Mouse (Mus musculus) left cerebral cortex, postnatal 36 days (tissue): ENCODE measurements around the gene Gm13698. TPM values are rescaled to one million over a fixed set of nuclear protein-coding genes. Genes with fewer than 3 reads are reported as not detected.
"Not testable (repeated sequence)": the region's sequence is repeated elsewhere in the genome, so short reads cannot be mapped to it uniquely, and the experiment has no call there.

Experiments
- DNase-seq, 2 experiments: peaks; one replicate each; pipeline ENCODE4 v3.0.0; 2021 to 2022; ENCODE audit warnings: low spot score in 2 of 2, mixed read lengths in 1 of 2
- intact Hi-C: fragments of 180-260 bp; cut with DNase I; formaldehyde crosslinking; loops from one replicate; pipeline ENCODE4 v1.15.1; 2025
- total RNA-seq, 2 experiments: library from RNA; stranded (reverse); gene quantifications; 2 replicates each; pipeline ENCODE4 v1.2.3; 2021

The Gm13698 gene
- total RNA-seq, result 1 to 10 TPM; 1.3 to 1.4 TPM

- intact Hi-C loops, DNase-seq: not testable (repeated sequence)
Measured at GRCm38 (mm10) chr2:83955393-83955792, at the start of gene Gm13698. Gene Gm13698 (plus strand): TSS chr2:83955693.

GRCm38 (mm10) chr2:83929478-83930088 lies 25.9 kb upstream of the Gm13698 start:
- intact Hi-C loops, result no loop called here
- no peak for DNase-seq

DNA sequence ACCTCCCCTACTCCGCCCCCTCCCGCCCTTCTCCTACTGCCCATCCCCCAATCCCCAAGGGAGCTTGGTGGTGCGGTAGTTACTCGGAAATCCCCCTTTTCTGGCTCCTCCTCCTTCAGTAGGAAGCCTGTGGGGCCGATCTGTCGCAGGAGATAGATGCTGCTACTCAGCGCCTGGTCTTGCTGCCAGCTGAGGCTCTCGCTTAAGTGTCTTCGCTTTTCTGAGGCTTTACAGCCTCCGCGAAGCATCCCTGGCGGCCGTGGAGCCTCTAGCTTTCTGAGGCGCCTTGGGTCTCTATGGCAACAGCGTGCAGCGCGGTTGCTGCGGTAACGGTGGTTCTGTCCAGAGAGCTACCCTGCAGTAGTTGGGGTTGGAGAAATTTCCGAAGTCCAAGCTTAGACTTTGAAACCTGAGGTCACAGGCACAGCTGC lies 14.5 kb upstream of the Gm13698 start, which contains the start of gene Zswim2:
Gene Zswim2, minus strand, starts transcription at position 298 of the 431 bp plus-strand sequence.
- intact Hi-C loops, result no loop called here
- peak; percentile 91 for DNase-seq

GRCm38 (mm10) chr2:83941378-83941777 lies 14.1 kb upstream of the Gm13698 start:
- intact Hi-C loops, result no loop called here
- no peak for DNase-seq

- intact Hi-C loops, result no loop called here
- DNase-seq, result no peak
Measured at GRCm38 (mm10) chr2:83941792-83942191, 13.7 kb upstream of the Gm13698 start.

DNA sequence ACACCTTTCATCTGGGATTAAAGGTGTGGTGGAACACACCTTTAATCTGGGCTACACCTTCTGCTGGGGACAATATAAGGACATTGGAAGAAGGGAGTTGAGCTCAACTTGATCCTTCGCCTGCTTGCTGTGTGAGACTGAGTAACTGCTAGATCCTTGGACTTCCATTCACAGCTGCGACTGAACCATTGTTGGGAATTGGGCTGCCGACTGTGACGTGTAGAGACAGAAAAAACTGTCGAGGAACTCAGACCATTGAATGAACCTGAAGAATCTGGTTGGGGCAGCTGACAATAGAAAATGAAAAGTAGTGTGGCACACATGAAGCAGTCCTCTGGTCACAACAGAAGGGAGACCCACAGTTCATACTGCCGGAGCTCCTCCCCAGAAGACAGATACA lies 5.7 kb downstream of the Gm13698 start, which contains the start of gene Gm13693:
Gene Gm13693, plus strand, starts transcription at position 301 of the 400 bp plus-strand sequence.
- DNase-seq, intact Hi-C loops: not testable (repeated sequence)

DNA sequence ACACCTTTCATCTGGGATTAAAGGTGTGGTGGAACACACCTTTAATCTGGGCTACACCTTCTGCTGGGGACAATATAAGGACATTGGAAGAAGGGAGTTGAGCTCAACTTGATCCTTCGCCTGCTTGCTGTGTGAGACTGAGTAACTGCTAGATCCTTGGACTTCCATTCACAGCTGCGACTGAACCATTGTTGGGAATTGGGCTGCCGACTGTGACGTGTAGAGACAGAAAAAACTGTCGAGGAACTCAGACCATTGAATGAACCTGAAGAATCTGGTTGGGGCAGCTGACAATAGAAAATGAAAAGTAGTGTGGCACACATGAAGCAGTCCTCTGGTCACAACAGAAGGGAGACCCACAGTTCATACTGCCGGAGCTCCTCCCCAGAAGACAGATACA lies 11.5 kb downstream of the Gm13698 start, which contains the start of gene Gm13695:
Gene Gm13695, plus strand, starts transcription at position 301 of the 400 bp plus-strand sequence.
- DNase-seq, intact Hi-C loops: not testable (repeated sequence)

- intact Hi-C loops, result not testable (repeated sequence)
Measured at GRCm38 (mm10) chr2:83972823-83973222, 17.3 kb downstream of the Gm13698 start, which contains the start of gene Gm13696. Gene Gm13696 (plus strand): TSS chr2:83973123.

DNA sequence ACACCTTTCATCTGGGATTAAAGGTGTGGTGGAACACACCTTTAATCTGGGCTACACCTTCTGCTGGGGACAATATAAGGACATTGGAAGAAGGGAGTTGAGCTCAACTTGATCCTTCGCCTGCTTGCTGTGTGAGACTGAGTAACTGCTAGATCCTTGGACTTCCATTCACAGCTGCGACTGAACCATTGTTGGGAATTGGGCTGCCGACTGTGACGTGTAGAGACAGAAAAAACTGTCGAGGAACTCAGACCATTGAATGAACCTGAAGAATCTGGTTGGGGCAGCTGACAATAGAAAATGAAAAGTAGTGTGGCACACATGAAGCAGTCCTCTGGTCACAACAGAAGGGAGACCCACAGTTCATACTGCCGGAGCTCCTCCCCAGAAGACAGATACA lies 23.1 kb downstream of the Gm13698 start, which contains the start of gene Gm13694:
Gene Gm13694, plus strand, starts transcription at position 301 of the 400 bp plus-strand sequence.
- DNase-seq, intact Hi-C loops: not testable (repeated sequence)

More at GRCm38 (mm10) chr2:83972823-83973222, 17.3 kb downstream of the Gm13698 start, which contains the start of gene Gm13696:
- DNase-seq, result not testable (repeated sequence)

GRCm38 (mm10) chr2:83984443-83984842 lies 28.9 kb downstream of the Gm13698 start, which contains the start of gene Gm13697:
Gene Gm13697 (plus strand): TSS chr2:83984743.
- intact Hi-C loops, DNase-seq: not testable (repeated sequence)

DNA sequence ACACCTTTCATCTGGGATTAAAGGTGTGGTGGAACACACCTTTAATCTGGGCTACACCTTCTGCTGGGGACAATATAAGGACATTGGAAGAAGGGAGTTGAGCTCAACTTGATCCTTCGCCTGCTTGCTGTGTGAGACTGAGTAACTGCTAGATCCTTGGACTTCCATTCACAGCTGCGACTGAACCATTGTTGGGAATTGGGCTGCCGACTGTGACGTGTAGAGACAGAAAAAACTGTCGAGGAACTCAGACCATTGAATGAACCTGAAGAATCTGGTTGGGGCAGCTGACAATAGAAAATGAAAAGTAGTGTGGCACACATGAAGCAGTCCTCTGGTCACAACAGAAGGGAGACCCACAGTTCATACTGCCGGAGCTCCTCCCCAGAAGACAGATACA lies 34.8 kb downstream of the Gm13698 start, which contains the start of gene Gm13691:
Gene Gm13691, plus strand, starts transcription at position 301 of the 400 bp plus-strand sequence.
- intact Hi-C loops, DNase-seq: not testable (repeated sequence)

DNA sequence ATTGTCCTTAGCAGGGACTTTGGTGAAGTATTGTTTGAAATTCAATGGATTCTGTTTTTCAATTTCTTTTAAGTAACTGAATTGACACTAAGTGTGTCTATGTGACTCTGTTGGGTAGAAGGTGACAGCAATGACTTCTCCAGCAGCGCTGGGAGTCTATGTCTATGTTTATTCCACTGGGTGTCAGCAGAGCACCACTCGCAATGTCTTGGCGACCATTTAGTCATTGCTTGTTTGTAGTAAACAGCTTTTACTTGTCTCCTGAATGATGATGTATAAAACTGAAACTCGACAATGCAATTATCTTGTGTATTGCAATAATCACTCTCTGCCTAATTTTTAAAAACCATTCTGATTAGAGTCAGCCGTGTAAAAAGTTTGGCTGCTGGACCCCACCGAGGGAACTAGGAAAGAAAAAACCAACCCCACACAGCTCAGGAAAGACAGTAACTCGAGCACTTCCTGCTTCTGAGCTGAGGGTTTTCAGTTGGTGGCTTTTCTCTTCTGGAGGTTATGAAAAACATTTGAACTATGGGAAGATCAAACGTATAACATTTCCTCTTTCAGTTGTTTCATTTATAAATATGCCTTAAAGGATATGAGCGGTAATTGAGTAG lies 38.3 kb downstream of the Gm13698 start:
- intact Hi-C loops, result not testable (repeated sequence)

GRCm38 (mm10) chr2:83994526-83994925 lies 39.0 kb downstream of the Gm13698 start:
- DNase-seq, intact Hi-C loops: not testable (repeated sequence)

More for the DNA sequence above, 38.3 kb downstream of the Gm13698 start:
- not testable (repeated sequence) for DNase-seq

Other genes starting within 250 kb of the Gm13698 start
- gene Itgav, start 231.3 kb upstream of the Gm13698 start, total RNA-seq, result 100 to 1,000 TPM; 133 to 134 TPM
- gene Fam171b, start 143.1 kb upstream of the Gm13698 start, total RNA-seq, result 100 to 1,000 TPM; 211 to 218 TPM
- not detected for gene Zswim2, start 14.5 kb upstream of the Gm13698 start, total RNA-seq
- gene Gm13693, start 5.8 kb downstream of the Gm13698 start, total RNA-seq, result 1 to 10 TPM; 1.3 to 1.4 TPM
- gene Gm13695, start 11.6 kb downstream of the Gm13698 start, total RNA-seq, result 1 to 10 TPM; 1.3 to 1.4 TPM
- 1 to 10 TPM; 1.3 to 1.4 TPM for gene Gm13696, start 17.4 kb downstream of the Gm13698 start, total RNA-seq
- gene Gm13694, start 23.2 kb downstream of the Gm13698 start, total RNA-seq, result 1 to 10 TPM; 1.3 to 1.4 TPM
- 1 to 10 TPM; 1.3 to 1.4 TPM for gene Gm13697, start 29.1 kb downstream of the Gm13698 start, total RNA-seq
- 1 to 10 TPM; 1.3 to 1.4 TPM for gene Gm13691, start 34.9 kb downstream of the Gm13698 start, total RNA-seq